21 mouse cellular contexts compared by ENCODE assay signal in the genomic region with DNA sequence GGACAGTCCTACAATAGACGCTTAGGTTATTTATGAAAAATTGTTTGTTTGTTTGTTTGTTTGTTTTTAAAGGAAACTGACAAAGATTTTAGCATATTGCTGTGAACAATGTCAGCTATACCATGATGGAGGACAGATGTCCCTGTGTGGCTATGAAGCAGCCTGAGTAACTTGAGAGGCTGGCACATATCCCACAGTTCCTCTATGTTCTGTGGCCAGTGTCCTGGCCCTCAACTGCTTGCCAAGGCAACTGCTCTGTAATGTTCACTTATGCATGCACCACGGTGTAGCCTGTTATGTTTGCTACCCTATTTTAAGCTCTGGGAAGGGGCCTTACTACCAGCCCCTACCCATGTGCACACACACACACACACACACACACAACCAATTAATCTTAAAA.
"Had no signal": no experiment of that assay in that cellular context is flagged by ENCODE, and none has a peak within 500 bp of the region (broad histone marks: within the 10 kb centered on the region; RNA-seq: fewer than 3 reads in every experiment).

No protein-coding gene starts in this region.

- DNase-seq: kidney, postnatal 25 days; layer of hippocampus, adult 9-11 months; liver, postnatal 0 days; lung, embryonic 14.5 days; retina, postnatal 1 day; right cerebral cortex, postnatal 25 days; spleen, adult 18-20 months; thymus, postnatal 25 days had no signal

- H3K4me3 ChIP-seq: layer of hippocampus, adult 2 months; limb, embryonic 12.5 days; limb, embryonic 15.5 days; midbrain, embryonic 12.5 days; myocyte; neural tube, embryonic 13.5 days; stomach, embryonic 15.5 days had no signal

- ATAC-seq: liver, postnatal 0 days; lung, postnatal 0 days; midbrain, embryonic 16.5 days had no signal

- H3K4me2 ChIP-seq: limb, embryonic 12.5 days; limb, embryonic 15.5 days; liver, embryonic 11.5 days; lung, embryonic 14.5 days; midbrain, embryonic 12.5 days; neural tube, embryonic 13.5 days; stomach, embryonic 15.5 days had no signal

- H3K9ac ChIP-seq: limb, embryonic 12.5 days; limb, embryonic 15.5 days; liver, embryonic 14.5 days; liver, postnatal 0 days; lung, embryonic 14.5 days; midbrain, embryonic 12.5 days; neural tube, embryonic 13.5 days; stomach, embryonic 15.5 days had no signal

- H3K27ac ChIP-seq: kidney, postnatal 0 days; layer of hippocampus, adult 2 months; limb, embryonic 12.5 days; limb, embryonic 15.5 days; liver, embryonic 14.5 days; macrophage; midbrain, embryonic 12.5 days; neural tube, embryonic 13.5 days; stomach, embryonic 15.5 days had no signal

- H3K9me3 ChIP-seq: limb, embryonic 12.5 days; limb, embryonic 15.5 days; midbrain, embryonic 12.5 days; neural tube, embryonic 13.5 days; stomach, embryonic 15.5 days had no signal

- H3K36me3 ChIP-seq: limb, embryonic 12.5 days; limb, embryonic 15.5 days; midbrain, embryonic 12.5 days; neural tube, embryonic 13.5 days; stomach, embryonic 15.5 days had no signal

- H3K4me1 ChIP-seq: limb, embryonic 15.5 days; midbrain, embryonic 12.5 days; neural tube, embryonic 13.5 days; stomach, embryonic 15.5 days had no signal

- H3K27me3 ChIP-seq: limb, embryonic 12.5 days; limb, embryonic 15.5 days; midbrain, embryonic 12.5 days; neural tube, embryonic 13.5 days; stomach, embryonic 15.5 days had no signal
